Mouse (Mus musculus) heart, embryonic 12.5 days (tissue): Measurements from ENCODE around the gene Atp13a2. TPM values are rescaled to one million over a fixed set of nuclear protein-coding genes. Genes with fewer than 3 reads are reported as not detected.

ENCODE experiments used
- ATAC-seq: fragments of 200-750 bp; cut with Nextera tagmentation; 2 replicates; pipeline ENCODE4 v1.8.0; 2017; ENCODE audit warnings: moderate TSS enrichment, moderate library complexity; ENCODE audit not compliant: insufficient number of reproducible peaks, low FRiP score
- H3K27ac ChIP-seq: fragments of 300-500 bp; sonication (generic); 2 replicates; pipeline ENCODE4 v1.5.1; 2016; ENCODE audit warnings: mild to moderate bottlenecking, moderate library complexity; ENCODE audit not compliant: poor library complexity, severe bottlenecking
- H3K27me3 ChIP-seq: fragments of 300-500 bp; sonication (generic); replicated peaks from 2 replicates; pipeline ENCODE4 v1.6.1; 2016; ENCODE audit warnings: mild to moderate bottlenecking, moderate library complexity
- H3K36me3 ChIP-seq: fragments of 300-500 bp; sonication (generic); 2 replicates; pipeline ENCODE4 v1.6.1; 2016; ENCODE audit warnings: mild to moderate bottlenecking, moderate library complexity
- H3K4me1 ChIP-seq: fragments of 300-500 bp; sonication (generic); replicated peaks from 2 replicates; pipeline ENCODE4 v1.6.1; 2016; ENCODE audit warnings: mild to moderate bottlenecking
- H3K4me2 ChIP-seq: fragments of 300-500 bp; sonication (generic); 2 replicates; pipeline ENCODE4 v1.6.1; 2016; ENCODE audit warnings: mild to moderate bottlenecking, moderate library complexity
- H3K4me3 ChIP-seq: fragments of 300-500 bp; sonication (generic); 2 replicates; pipeline ENCODE4 v1.5.1; 2016; ENCODE audit warnings: mild to moderate bottlenecking
- H3K9ac ChIP-seq: fragments of 300-500 bp; sonication (generic); 2 replicates; pipeline ENCODE4 v1.6.1; 2016; ENCODE audit warnings: mild to moderate bottlenecking, moderate library complexity
- H3K9me3 ChIP-seq: fragments of 300-500 bp; sonication (generic); replicated peaks from 2 replicates; pipeline ENCODE4 v1.6.1; 2016; ENCODE audit warnings: mild to moderate bottlenecking, moderate library complexity
- WGBS: fragments of 180-500 bp; shearing (Covaris S2); methylation state at CpG from one replicate; pipeline ENCODE4 v1.1.7; 2016; 5-methylcytosine and 5-hydroxymethylcytosine counted together
- polyA plus RNA-seq: library from polyadenylated mRNA; unstranded; fragments of >200 nt; fragmentation: Nextera tagmentation; extraction: Ambion mirVana; gene quantifications from 2 replicates; pipeline ENCODE4 v1.2.1, GENCODE M21; 2016

Atp13a2 gene
- polyA plus RNA-seq, 1 experiment from 2014 or later, result 35.6 TPM

- Histone ChIP-seq H3K27me3 (no peaks in the 10 kb centered on the region), H3K9ac (0 out of 2 replicates have a peak overlapping the region, but pooled peaks have one; percentile 0), H3K4me1 (peaks cover 26% of the 10 kb centered on the region), H3K4me2 (no peak overlapping the region), H3K27ac (no peak overlapping the region), H3K36me3 (peaks cover 21% of the 10 kb centered on the region), H3K9me3 (peaks cover 10% of the 10 kb centered on the region), H3K4me3 (no peak overlapping the region)
- WGBS, result 9% methylated on average over 9 of the region's 9 CpGs
- ATAC-seq, result no peak
Measured at GRCm38 (mm10) chr4:140983442-140983841, 3.2 kb upstream of the Atp13a2 start.

- peaks cover 10% of the 10 kb centered on the region for H3K36me3 ChIP-seq
- ATAC-seq, result no peak
- no peaks in the 10 kb centered on the region for H3K27me3 ChIP-seq
- no peak overlapping the region for H3K4me3 ChIP-seq
- WGBS, result 86% methylated on average over 6 of the region's 6 CpGs
- H3K4me1 ChIP-seq, result peaks cover 33% of the 10 kb centered on the region
- H3K4me2 ChIP-seq, result no peak overlapping the region
- no peak overlapping the region for H3K27ac ChIP-seq
- no peak overlapping the region for H3K9ac ChIP-seq
- H3K9me3 ChIP-seq, result peaks cover 10% of the 10 kb centered on the region
Measured at GRCm38 (mm10) chr4:140984544-140984943, 2.1 kb upstream of the Atp13a2 start.

- no peaks in the 10 kb centered on the region for H3K36me3 ChIP-seq
- WGBS, result 28% methylated on average over 15 of the region's 15 CpGs
- peak overlapping the region; percentile 84 for H3K4me2 ChIP-seq
- H3K9ac ChIP-seq, result peak overlapping the region; percentile 91; the same call in 1 of the 2 replicates
- H3K4me3 ChIP-seq, result peak overlapping the region; percentile 88
- ATAC-seq, result no peak
- H3K27ac ChIP-seq, result no peak overlapping the region
- no peaks in the 10 kb centered on the region for H3K27me3 ChIP-seq
- peaks cover 5% of the 10 kb centered on the region for H3K9me3 ChIP-seq
- H3K4me1 ChIP-seq, result peaks cover 33% of the 10 kb centered on the region
Measured at GRCm38 (mm10) chr4:140986024-140986710, 506 bp upstream of the Atp13a2 start.

GRCm38 (mm10) chr4:140987476-140987875 lies 803 bp downstream of the Atp13a2 start:
- Histone ChIP-seq H3K36me3 (peaks cover 7% of the 10 kb centered on the region), H3K9me3 (no peaks in the 10 kb centered on the region), H3K4me1 (peaks cover 33% of the 10 kb centered on the region), H3K27ac (no peak overlapping the region), H3K9ac (peak overlapping the region; percentile 91), H3K4me3 (peak overlapping the region; percentile 88), H3K27me3 (no peaks in the 10 kb centered on the region), H3K4me2 (peak overlapping the region; percentile 84)
- 18% methylated on average over 7 of the region's 7 CpGs for WGBS
- ATAC-seq, result no peak; the same call in 1 of the 2 replicates

GRCm38 (mm10) chr4:140988706-140989290 lies 2.1 kb downstream of the Atp13a2 start:
- H3K27ac ChIP-seq, result no peak overlapping the region
- H3K36me3 ChIP-seq, result peaks cover 18% of the 10 kb centered on the region
- no peak overlapping the region; the same call in 1 of the 2 replicates for H3K9ac ChIP-seq
- H3K9me3 ChIP-seq, result no peaks in the 10 kb centered on the region
- H3K27me3 ChIP-seq, result no peaks in the 10 kb centered on the region
- H3K4me2 ChIP-seq, result no peak overlapping the region
- H3K4me3 ChIP-seq, result no peak overlapping the region
- 69% methylated on average over 7 of the region's 7 CpGs for WGBS
- no peak for ATAC-seq
- peaks cover 24% of the 10 kb centered on the region for H3K4me1 ChIP-seq

GRCm38 (mm10) chr4:140989447-140989846 lies 2.8 kb downstream of the Atp13a2 start:
- no peaks in the 10 kb centered on the region for H3K27me3 ChIP-seq
- H3K9ac ChIP-seq, result no peak overlapping the region
- 91% methylated on average over 14 of the region's 14 CpGs for WGBS
- H3K36me3 ChIP-seq, result peaks cover 25% of the 10 kb centered on the region
- H3K4me2 ChIP-seq, result no peak overlapping the region
- no peak overlapping the region for H3K27ac ChIP-seq
- no peaks in the 10 kb centered on the region for H3K9me3 ChIP-seq
- peaks cover 24% of the 10 kb centered on the region for H3K4me1 ChIP-seq
- H3K4me3 ChIP-seq, result no peak overlapping the region
- ATAC-seq, result no peak

GRCm38 (mm10) chr4:140992215-140992614 lies 5.5 kb downstream of the Atp13a2 start:
- H3K36me3 ChIP-seq, result peaks cover 53% of the 10 kb centered on the region
- 86% methylated on average over 20 of the region's 20 CpGs for WGBS
- no peak for ATAC-seq

GRCm38 (mm10) chr4:140993846-140994245 lies 7.2 kb downstream of the Atp13a2 start:
- peaks cover 2% of the 10 kb centered on the region; the same call in 1 of the 2 replicates for H3K4me1 ChIP-seq
- H3K27ac ChIP-seq, result no peak overlapping the region
- WGBS, result 89% methylated on average over 8 of the region's 8 CpGs
- no peaks in the 10 kb centered on the region for H3K27me3 ChIP-seq
- no peak for ATAC-seq
- no peak overlapping the region for H3K4me2 ChIP-seq
- H3K9ac ChIP-seq, result no peak overlapping the region
- no peaks in the 10 kb centered on the region for H3K9me3 ChIP-seq
- H3K4me3 ChIP-seq, result no peak overlapping the region
- peaks cover 66% of the 10 kb centered on the region for H3K36me3 ChIP-seq

More at GRCm38 (mm10) chr4:140992215-140992614, 5.5 kb downstream of the Atp13a2 start:
- no peak overlapping the region for H3K9ac ChIP-seq
- no peaks in the 10 kb centered on the region for H3K9me3 ChIP-seq
- no peak overlapping the region for H3K27ac ChIP-seq
- no peak overlapping the region for H3K4me2 ChIP-seq
- no peaks in the 10 kb centered on the region for H3K27me3 ChIP-seq
- H3K4me1 ChIP-seq, result peaks cover 18% of the 10 kb centered on the region
- H3K4me3 ChIP-seq, result no peak overlapping the region

- Histone ChIP-seq H3K9ac (no peak overlapping the region), H3K4me3 (no peak overlapping the region), H3K27ac (no peak overlapping the region), H3K27me3 (no peaks in the 10 kb centered on the region), H3K36me3 (peaks cover 86% of the 10 kb centered on the region), H3K9me3 (no peaks in the 10 kb centered on the region), H3K4me2 (no peak overlapping the region), H3K4me1 (no peaks in the 10 kb centered on the region)
- no peak for ATAC-seq
- WGBS, result 90% methylated on average over 8 of the region's 8 CpGs
Measured at GRCm38 (mm10) chr4:140995811-140996210, 9.1 kb downstream of the Atp13a2 start.

GRCm38 (mm10) chr4:140996812-140997211 lies 10.1 kb downstream of the Atp13a2 start:
- no peaks in the 10 kb centered on the region for H3K9me3 ChIP-seq
- H3K27me3 ChIP-seq, result no peaks in the 10 kb centered on the region
- H3K4me2 ChIP-seq, result no peak overlapping the region
- WGBS, result 85% methylated on average over 9 of the region's 9 CpGs
- H3K9ac ChIP-seq, result no peak overlapping the region
- H3K4me1 ChIP-seq, result no peaks in the 10 kb centered on the region
- H3K36me3 ChIP-seq, result peaks cover 96% of the 10 kb centered on the region
- no peak overlapping the region for H3K27ac ChIP-seq
- ATAC-seq, result no peak
- H3K4me3 ChIP-seq, result no peak overlapping the region

- H3K36me3 ChIP-seq, result peaks cover 67% of the 10 kb centered on the region
Measured at GRCm38 (mm10) chr4:141005983-141006382, 19.3 kb downstream of the Atp13a2 start.

More at GRCm38 (mm10) chr4:141005983-141006382, 19.3 kb downstream of the Atp13a2 start:
- 84% methylated on average over 13 of the region's 13 CpGs for WGBS
- peaks cover 5% of the 10 kb centered on the region for H3K4me1 ChIP-seq
- H3K9ac ChIP-seq, result no peak overlapping the region
- no peak overlapping the region for H3K4me2 ChIP-seq
- H3K4me3 ChIP-seq, result no peak overlapping the region
- H3K27ac ChIP-seq, result no peak overlapping the region
- H3K9me3 ChIP-seq, result peaks cover 5% of the 10 kb centered on the region; the same call in 1 of the 2 replicates
- no peak for ATAC-seq
- H3K27me3 ChIP-seq, result no peaks in the 10 kb centered on the region
